Mouse (Mus musculus) CH12.LX (cell line): ENCODE measurements around the gene Rab40c. TPM values are rescaled to one million over a fixed set of nuclear protein-coding genes. Genes with fewer than 3 reads are reported as not detected.

Experiments used
- DNase-seq: peaks from one replicate; pipeline ENCODE4 v3.0.0-alpha.2; 2013; ENCODE audit errors: extremely low read depth
- H3K27ac ChIP-seq: 2 replicates; pipeline ENCODE4 v1.5.1; 2012; ENCODE audit warnings: low read depth, mild to moderate bottlenecking, control low read depth, moderate library complexity; ENCODE audit not compliant: insufficient read depth
- H3K27me3 ChIP-seq: replicated peaks from 2 replicates; pipeline ENCODE3; 2012; ENCODE audit warnings: inconsistent platforms
- H3K36me3 ChIP-seq, 2 experiments: replicated peaks in 1 of 2; 2 replicates each; pipeline versions ENCODE3 to v1.6.1; 2012; ENCODE audit warnings: inconsistent platforms in 1 of 2, low read length in 1 of 2, mild to moderate bottlenecking in 1 of 2, mixed read lengths in 1 of 2, moderate library complexity in 1 of 2; ENCODE audit not compliant: control insufficient read depth in 1 of 2, insufficient read depth in 1 of 2
- H3K4me1 ChIP-seq, 2 experiments: 2 replicates each; pipeline ENCODE4 v1.6.1; 2012; ENCODE audit warnings: inconsistent platforms in 1 of 2, moderate library complexity in 1 of 2; ENCODE audit not compliant: insufficient read depth in 2 of 2, control insufficient read depth in 1 of 2
- H3K4me2 ChIP-seq: 2 replicates; pipeline ENCODE4 v1.6.1; 2012; ENCODE audit warnings: low read depth, mild to moderate bottlenecking, control low read depth; ENCODE audit not compliant: poor library complexity, insufficient read depth, severe bottlenecking
- H3K4me3 ChIP-seq, 3 experiments: fragments of 150-350 bp in 1 of 3; sonication (generic) in 1 of 3; replicated peaks in 1 of 3; 2 replicates each; pipeline versions ENCODE3 to v1.5.1; 2011 to 2012; ENCODE audit warnings: low read depth in 2 of 3, low read length in 2 of 3, mild to moderate bottlenecking in 2 of 3, moderate library complexity in 2 of 3, control low read depth in 1 of 3, improper control_type of control experiment in 1 of 3, inconsistent platforms in 1 of 3, mixed read lengths in 1 of 3; ENCODE audit not compliant: poor library complexity in 1 of 3
- H3K79me2 ChIP-seq: replicated peaks from 2 replicates; pipeline ENCODE4 v1.6.1; 2012; ENCODE audit warnings: mild to moderate bottlenecking, moderate library complexity; ENCODE audit not compliant: control insufficient read depth, poor library complexity, insufficient read depth, severe bottlenecking; ENCODE audit errors: extremely low read depth
- H3K9ac ChIP-seq: 2 replicates; pipeline ENCODE4 v1.6.1; 2012; ENCODE audit warnings: low read depth, mild to moderate bottlenecking, control low read depth, moderate library complexity; ENCODE audit not compliant: insufficient read depth
- H3K9me3 ChIP-seq: replicated peaks from 2 replicates; pipeline ENCODE3; 2012; ENCODE audit warnings: low read length, inconsistent platforms, mixed read lengths
- BHLHE40 ChIP-seq: IDR thresholded peaks from 2 replicates; pipeline ENCODE4 v1.6.1; 2011; ENCODE audit warnings: mild to moderate bottlenecking, low read depth, low read length, improper control_type of control experiment
- CHD1 ChIP-seq: IDR thresholded peaks from 2 replicates; pipeline ENCODE4 v1.6.1; 2012; ENCODE audit warnings: low read depth, low read length, improper control_type of control experiment, inconsistent platforms
- CHD2 ChIP-seq: IDR thresholded peaks from 2 replicates; pipeline ENCODE4 v1.6.1; 2011; ENCODE audit warnings: low read length, improper control_type of control experiment
- CTCF ChIP-seq, 2 experiments: IDR thresholded peaks in 1 of 2; conservative IDR thresholded peaks in 1 of 2; 2 replicates each; pipeline ENCODE4 v1.5.1; 2011 to 2012; ENCODE audit warnings: low read depth in 2 of 2, low read length in 2 of 2, improper control_type of control experiment in 1 of 2, inconsistent platforms in 1 of 2, mild to moderate bottlenecking in 1 of 2, moderate library complexity in 1 of 2
- ETS1 ChIP-seq: conservative IDR thresholded peaks from 2 replicates; pipeline ENCODE4 v1.6.1; 2012; ENCODE audit warnings: low read depth, mild to moderate bottlenecking, inconsistent platforms, low read length, improper control_type of control experiment, moderate library complexity
- GABPA ChIP-seq: IDR thresholded peaks from 2 replicates; pipeline ENCODE4 v1.6.1; 2012; ENCODE audit warnings: low read depth, low read length, improper control_type of control experiment, inconsistent platforms; ENCODE audit not compliant: insufficient replicate concordance
- HCFC1 ChIP-seq: IDR thresholded peaks from 2 replicates; pipeline ENCODE4 v1.6.1; 2012; ENCODE audit warnings: low read depth, mild to moderate bottlenecking, inconsistent platforms, low read length, improper control_type of control experiment
- MAFK ChIP-seq: IDR thresholded peaks from 2 replicates; pipeline ENCODE4 v1.6.1; 2011; ENCODE audit warnings: low read length, improper control_type of control experiment; ENCODE audit not compliant: insufficient replicate concordance
- MXI1 ChIP-seq: IDR thresholded peaks from 2 replicates; pipeline ENCODE4 v1.6.1; 2011; ENCODE audit warnings: mild to moderate bottlenecking, low read depth, low read length, improper control_type of control experiment
- PAX5 ChIP-seq: IDR thresholded peaks from 2 replicates; pipeline ENCODE4 v1.6.1; 2012; ENCODE audit warnings: low read length, inconsistent platforms, mixed read lengths
- POLR2AphosphoS2 ChIP-seq: IDR thresholded peaks from 2 replicates; pipeline ENCODE4 v1.6.1; 2011; ENCODE audit warnings: low read depth, low read length, improper control_type of control experiment
- RCOR1 ChIP-seq: conservative IDR thresholded peaks from 2 replicates; pipeline ENCODE4 v1.6.1; 2012; ENCODE audit warnings: low read depth, mild to moderate bottlenecking, inconsistent platforms, low read length, improper control_type of control experiment
- SIN3A ChIP-seq: IDR thresholded peaks from 2 replicates; pipeline ENCODE4 v1.6.1; 2012; ENCODE audit warnings: low read length, improper control_type of control experiment, inconsistent platforms
- TCF12 ChIP-seq: IDR thresholded peaks from 2 replicates; pipeline ENCODE4 v1.6.1; 2014; ENCODE audit warnings: low read depth, mild to moderate bottlenecking, inconsistent platforms, low read length, improper control_type of control experiment
- UBTF ChIP-seq: IDR thresholded peaks from 2 replicates; pipeline ENCODE4 v1.6.1; 2012; ENCODE audit warnings: low read depth, mild to moderate bottlenecking, inconsistent platforms, low read length, improper control_type of control experiment, moderate library complexity
- USF1 ChIP-seq: IDR thresholded peaks from 2 replicates; pipeline ENCODE4 v1.6.1; 2014; ENCODE audit warnings: low read depth, mild to moderate bottlenecking, inconsistent platforms, low read length, improper control_type of control experiment
- ZKSCAN1 ChIP-seq: IDR thresholded peaks from 2 replicates; pipeline ENCODE4 v1.6.1; 2012; ENCODE audit warnings: low read depth, inconsistent platforms, low read length, improper control_type of control experiment, borderline replicate concordance
- ZNF384 ChIP-seq: IDR thresholded peaks from 2 replicates; pipeline ENCODE4 v1.6.1; 2012; ENCODE audit warnings: low read depth, low read length, improper control_type of control experiment, inconsistent platforms
- dilution Hi-C: fragments of 300-500 bp; cut with MboI; formaldehyde crosslinking; loops from 2 replicates; pipeline ENCODE4 v1.14.3; 2020; ENCODE audit warnings: low sequenced_read_pairs; ENCODE audit not compliant: extremely low pct_unique_long_range_greater_than_20kb, extremely low pct_ligation_motif_present
- in situ Hi-C: fragments of 300-500 bp; cut with MboI; formaldehyde crosslinking; loops from 3 replicates; pipeline ENCODE4 v1.14.3; 2019; ENCODE audit warnings: low sequenced_read_pairs, low pct_ligation_motif_present, low pct_unique_long_range_greater_than_20kb, mixed read lengths
- polyA plus RNA-seq: library from polyadenylated mRNA; unstranded; fragments of >175 nt; gene quantifications from 2 replicates; pipeline ENCODE4 v1.2.1, GENCODE M21; 2012; ENCODE audit warnings: low read depth; ENCODE audit not compliant: insufficient read length
- total RNA-seq, 2 experiments: library from RNA; depleted of rRNA; stranded (reverse); fragments of 300-350 nt in 1 of 2; fragments of >200 nt in 1 of 2; gene quantifications; 2 replicates each; pipeline ENCODE4 v1.2.3; 2012 to 2014

Rab40c gene
- total and polyA plus RNA-seq, 3 experiments, result 8.0 to 14.4 (median 9.2) TPM

- no peak within 1 kb of the TSS for H3K4me3 ChIP-seq
- peaks cover 0 to 5% of the 10 kb centered on the region in 2 experiments for H3K36me3 ChIP-seq
- dilution Hi-C loops (no loop called here), in situ Hi-C loops (no loop called here)
- H3K4me1 ChIP-seq, result peaks cover 2 to 3% of the 10 kb centered on the region in 2 experiments; a peak in 1 of 4 replicates
- no peaks in the 10 kb centered on the region for H3K9me3 ChIP-seq
- DNase-seq, result no peak
- no peak within 1 kb of the TSS for H3K27ac ChIP-seq
- H3K9ac ChIP-seq, result no peak within 1 kb of the TSS
- H3K4me2 ChIP-seq, result no peak within 1 kb of the TSS
- peaks cover 55% of the 10 kb centered on the region for H3K27me3 ChIP-seq
- TF ChIP-seq BHLHE40 (no peak), MAFK (no peak), CTCF (conservative IDR thresholded peaks at IDR 0.05 in 1 of 2, IDR thresholded peaks at IDR 0.05 in 1 of 2; ENCODE audit: low read depth in 2 of 2, low read length in 2 of 2) (no peak), RCOR1 (no peak), ZKSCAN1 (no peak), MXI1 (no peak), PAX5 (no peak), USF1 (no peak), TCF12 (no peak), GABPA (no peak), ZNF384 (no peak), HCFC1 (no peak), CHD2 (no peak)
- no peaks in the 10 kb centered on the region for H3K79me2 ChIP-seq
Observed at GRCm38 (mm10) chr17:25951803-25952623, 32.5 kb upstream of the Rab40c start, which contains the start of gene A930017K11Rik. Gene A930017K11Rik, minus strand, starts transcription at chr17:25952565.

DNA sequence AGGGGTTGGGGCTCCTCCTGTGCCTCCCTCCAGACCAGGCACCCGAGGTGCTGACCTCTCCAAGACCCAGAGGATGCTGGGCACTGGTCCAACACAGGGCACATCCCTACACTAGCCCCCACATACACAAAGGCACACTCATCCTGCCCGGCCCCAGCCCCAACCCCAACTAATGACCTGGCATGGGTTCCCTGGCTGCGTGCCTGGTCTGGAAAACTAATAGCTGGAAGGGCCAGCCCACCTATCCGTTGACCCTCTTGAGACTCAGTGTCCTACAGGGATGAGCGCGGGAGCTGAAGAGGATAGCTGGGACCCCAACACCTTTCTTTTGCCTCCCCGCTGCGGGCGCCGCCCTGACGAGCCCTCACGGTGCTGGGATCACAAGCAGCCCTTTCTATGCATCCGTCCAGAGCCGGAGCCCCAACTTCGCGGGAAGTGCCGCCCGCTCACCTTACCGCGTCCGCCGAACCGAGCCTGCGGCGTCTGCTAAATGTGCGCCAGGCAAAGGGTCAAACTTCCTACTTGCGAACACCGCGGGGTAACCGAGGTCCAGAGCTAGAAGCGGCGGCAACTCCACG lies 31.8 kb upstream of the Rab40c start:
- no peaks in the 10 kb centered on the region for H3K9me3 ChIP-seq
- H3K36me3 ChIP-seq, result no peaks in the 10 kb centered on the region
- no peak for TF ChIP-seq TCF12
- TF ChIP-seq SIN3A, result no peak
- TF ChIP-seq UBTF, result no peak
- TF ChIP-seq POLR2AphosphoS2, result no peak
- TF ChIP-seq RCOR1, result no peak
- no peak for TF ChIP-seq ETS1
- no peak for TF ChIP-seq PAX5
- TF ChIP-seq CHD1, result no peak
- no peak for TF ChIP-seq ZKSCAN1
- no peak for TF ChIP-seq ZNF384
- H3K27ac ChIP-seq, result no peak overlapping the region
- H3K27me3 ChIP-seq, result peaks cover 62% of the 10 kb centered on the region
- H3K9ac ChIP-seq, result no peak overlapping the region
- in situ Hi-C loops, result no loop called here
- dilution Hi-C loops, result no loop called here
- H3K4me2 ChIP-seq, result no peak overlapping the region
- H3K4me1 ChIP-seq, result peaks cover 2 to 3% of the 10 kb centered on the region in 2 experiments; a peak in 1 of 4 replicates
- no peak overlapping the region for H3K4me3 ChIP-seq
- no peak for DNase-seq
- no peaks in the 10 kb centered on the region for H3K79me2 ChIP-seq
